ENCODE assay signal across 15 mouse cellular contexts in the genomic region with DNA sequence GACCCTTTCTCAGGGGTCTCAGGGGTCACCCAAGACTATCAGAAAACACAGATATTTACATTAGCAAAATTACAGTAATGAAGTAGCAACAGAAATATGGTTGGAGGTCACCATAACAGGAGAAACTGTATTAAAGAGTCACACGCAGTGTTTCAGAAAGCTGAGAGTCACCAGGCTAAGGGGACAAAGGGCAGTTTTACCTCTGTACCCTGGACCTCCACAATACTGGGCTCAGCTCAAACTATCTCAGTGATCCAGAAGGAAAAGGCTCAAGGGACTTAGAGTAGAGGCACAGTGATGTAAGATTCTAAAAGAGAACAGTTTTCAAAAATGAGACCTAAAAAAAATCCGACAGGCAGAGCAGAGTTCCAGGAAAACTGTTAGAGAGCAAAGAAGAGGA.
"Had no signal": no experiment of that assay in that cellular context is flagged by ENCODE, and none has a peak within 500 bp of the region (broad histone marks: within the 10 kb centered on the region; RNA-seq: fewer than 3 reads in every experiment).

No protein-coding gene starts in this region.

- H3K4me2 ChIP-seq: hindbrain, embryonic 15.5 days; limb, embryonic 15.5 days; liver, embryonic 12.5 days; lung, embryonic 14.5 days; midbrain, embryonic 11.5 days; midbrain, embryonic 15.5 days; neural tube, embryonic 12.5 days had no signal

- DNase-seq: lung, postnatal 10 days; lung, postnatal 4 days; right cerebral cortex, postnatal 4 days; spleen, adult 18-20 months; thymus, adult 18-20 months; thymus, postnatal 14 days had no signal

- H3K27me3 ChIP-seq: hindbrain, embryonic 15.5 days; limb, embryonic 15.5 days; liver, embryonic 12.5 days; megakaryocyte, embryonic 14.5 days; midbrain, embryonic 15.5 days; neural tube, embryonic 12.5 days had no signal

- H3K9ac ChIP-seq: hindbrain, embryonic 15.5 days; limb, embryonic 15.5 days; liver, embryonic 12.5 days; lung, embryonic 14.5 days; midbrain, embryonic 15.5 days; neural tube, embryonic 12.5 days had no signal

- H3K27ac ChIP-seq: hindbrain, embryonic 15.5 days; left cerebral cortex, adult 2 months; limb, embryonic 15.5 days; liver, embryonic 12.5 days; midbrain, embryonic 15.5 days; neural tube, embryonic 12.5 days had no signal

- ATAC-seq: liver, embryonic 12.5 days; midbrain, embryonic 15.5 days had no signal

- H3K4me3 ChIP-seq: hindbrain, embryonic 15.5 days; left cerebral cortex, adult 2 months; limb, embryonic 15.5 days; liver, embryonic 12.5 days; megakaryocyte, embryonic 14.5 days; midbrain, embryonic 15.5 days; neural tube, embryonic 12.5 days had no signal

- H3K4me1 ChIP-seq: hindbrain, embryonic 15.5 days; limb, embryonic 15.5 days; liver, embryonic 12.5 days; midbrain, embryonic 15.5 days; neural tube, embryonic 12.5 days had no signal

- H3K36me3 ChIP-seq: midbrain, embryonic 15.5 days had no signal

- H3K9me3 ChIP-seq: hindbrain, embryonic 15.5 days; limb, embryonic 15.5 days; liver, embryonic 12.5 days; megakaryocyte, embryonic 14.5 days; midbrain, embryonic 15.5 days; neural tube, embryonic 12.5 days had no signal
